Mouse (Mus musculus) kidney, embryonic 15.5 days (tissue): ENCODE data around the gene Bmpr1a. TPM values are rescaled to one million over a fixed set of nuclear protein-coding genes. Genes with fewer than 3 reads are reported as not detected.

Source experiments
- ATAC-seq: fragments of 200-750 bp; cut with Nextera tagmentation; replicated peaks from 2 replicates; pipeline ENCODE4 v1.8.0; 2017; ENCODE audit warnings: moderate TSS enrichment; ENCODE audit not compliant: low FRiP score
- H3K27ac ChIP-seq: fragments of 300-500 bp; sonication (generic); 2 replicates; pipeline ENCODE4 v1.5.1; 2015; ENCODE audit warnings: mild to moderate bottlenecking, inconsistent platforms
- H3K27me3 ChIP-seq: fragments of 300-500 bp; sonication (generic); 2 replicates; pipeline ENCODE4 v1.6.1; 2015; ENCODE audit warnings: inconsistent platforms
- H3K36me3 ChIP-seq: fragments of 300-500 bp; sonication (generic); 2 replicates; pipeline ENCODE4 v1.6.1; 2015; ENCODE audit warnings: inconsistent platforms
- H3K4me1 ChIP-seq: fragments of 300-500 bp; sonication (generic); 2 replicates; pipeline ENCODE4 v1.6.1; 2015; ENCODE audit warnings: inconsistent platforms
- H3K4me2 ChIP-seq: fragments of 300-500 bp; sonication (generic); 2 replicates; pipeline ENCODE4 v1.6.1; 2015; ENCODE audit warnings: moderate library complexity, mild to moderate bottlenecking, inconsistent platforms
- H3K4me3 ChIP-seq: fragments of 300-500 bp; sonication (generic); replicated peaks from 2 replicates; pipeline ENCODE4 v1.5.1; 2015; ENCODE audit warnings: mild to moderate bottlenecking, inconsistent platforms
- H3K9ac ChIP-seq: fragments of 300-500 bp; sonication (generic); 2 replicates; pipeline ENCODE4 v1.6.1; 2015; ENCODE audit warnings: mild to moderate bottlenecking, inconsistent platforms
- H3K9me3 ChIP-seq: fragments of 300-500 bp; sonication (generic); replicated peaks from 2 replicates; pipeline ENCODE4 v1.6.1; 2016; ENCODE audit warnings: inconsistent platforms
- WGBS: fragments of 180-500 bp; shearing (Covaris S2); methylation state at CpG from one replicate; pipeline ENCODE4 v1.1.7; 2015; ENCODE audit warnings: mixed read lengths; 5-methylcytosine and 5-hydroxymethylcytosine counted together
- polyA plus RNA-seq: library from polyadenylated mRNA; unstranded; fragments of >200 nt; fragmentation: Nextera tagmentation; extraction: Ambion mirVana; gene quantifications from 2 replicates; pipeline ENCODE4 v1.2.1, GENCODE M21; 2015

Gene Bmpr1a
- polyA plus RNA-seq, 1 experiment from 2014 or later = 47.7 TPM

GRCm38 (mm10) chr14:34483469-34484341, 19.4 kb downstream of the Bmpr1a start:
- H3K27ac ChIP-seq = no peak overlapping the region
- 65% methylated on average over 6 of the region's 6 CpGs for WGBS
- H3K9me3 ChIP-seq = no peaks in the 10 kb centered on the region
- H3K4me2 ChIP-seq = no peak overlapping the region
- ATAC-seq = no peak
- peaks cover 25% of the 10 kb centered on the region; the same call in 1 of the 2 replicates for H3K4me1 ChIP-seq
- no peaks in the 10 kb centered on the region for H3K36me3 ChIP-seq
- H3K4me3 ChIP-seq = no peak overlapping the region
- no peaks in the 10 kb centered on the region for H3K27me3 ChIP-seq
- H3K9ac ChIP-seq = no peak overlapping the region

DNA sequence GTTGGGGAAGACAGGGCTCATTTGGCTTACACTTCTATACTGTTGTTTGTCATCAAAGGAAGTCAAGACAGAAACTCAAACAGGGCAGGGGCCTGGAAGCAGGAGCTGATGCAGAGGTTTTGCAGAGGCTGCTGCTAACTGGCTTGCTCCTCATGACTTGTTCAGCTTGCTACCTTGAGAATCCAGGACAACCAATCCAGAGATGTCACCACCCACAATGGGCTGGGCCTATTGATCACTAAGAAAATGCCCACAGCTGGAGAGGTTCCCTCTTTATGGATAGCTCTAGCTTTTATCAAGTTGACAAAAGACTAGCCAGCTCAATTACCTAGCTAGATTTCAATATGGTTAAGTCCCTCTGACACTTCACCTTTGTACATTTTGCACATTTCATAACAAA, 31.6 kb downstream of the Bmpr1a start:
- no peak for ATAC-seq
- Histone ChIP-seq H3K9ac (no peak overlapping the region), H3K36me3 (no peaks in the 10 kb centered on the region), H3K4me2 (no peak overlapping the region), H3K27me3 (no peaks in the 10 kb centered on the region), H3K27ac (no peak overlapping the region), H3K4me3 (no peak overlapping the region), H3K4me1 (peaks cover 18% of the 10 kb centered on the region), H3K9me3 (no peaks in the 10 kb centered on the region)

DNA sequence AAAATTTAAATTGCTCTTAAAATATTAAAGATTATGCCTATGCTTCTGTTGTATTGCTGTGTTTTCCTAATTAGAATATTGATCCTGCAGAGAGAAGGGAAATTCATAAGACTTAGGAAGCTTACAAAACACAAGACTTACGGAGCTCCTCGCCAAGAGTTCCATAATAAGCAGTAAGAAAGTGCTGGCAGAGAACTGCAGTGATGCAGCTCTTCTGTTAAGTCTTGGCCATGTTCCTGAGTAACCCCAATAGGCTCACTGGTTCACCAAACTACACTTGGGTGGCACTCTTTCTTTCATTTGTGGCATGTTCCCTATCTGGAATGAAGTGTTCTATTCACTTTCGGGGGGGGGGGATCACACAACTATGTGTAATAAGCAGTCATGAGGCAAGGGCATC, 36.9 kb downstream of the Bmpr1a start:
- ATAC-seq = no peak
- Histone ChIP-seq H3K9me3 (no peaks in the 10 kb centered on the region), H3K4me1 (0 out of 2 replicates have a peak, but pooled peaks cover 3% of the 10 kb centered on the region), H3K9ac (no peak overlapping the region), H3K36me3 (no peaks in the 10 kb centered on the region), H3K4me2 (no peak overlapping the region), H3K27me3 (no peaks in the 10 kb centered on the region), H3K4me3 (no peak overlapping the region), H3K27ac (no peak overlapping the region)
- 79% methylated on average over 3 of the region's 3 CpGs for WGBS

- Histone ChIP-seq H3K4me1 (peaks cover 2% of the 10 kb centered on the region), H3K9me3 (no peaks in the 10 kb centered on the region), H3K9ac (no peak overlapping the region), H3K4me2 (no peak overlapping the region), H3K36me3 (peaks cover 16% of the 10 kb centered on the region), H3K27ac (no peak overlapping the region), H3K4me3 (no peak overlapping the region), H3K27me3 (no peaks in the 10 kb centered on the region)
- WGBS = 76% methylated on average over 2 of the region's 2 CpGs
- ATAC-seq = 0 out of 2 replicates have a peak, but pooled peaks have one; percentile 36
Observed at GRCm38 (mm10) chr14:34459386-34459785, 43.8 kb downstream of the Bmpr1a start.

DNA sequence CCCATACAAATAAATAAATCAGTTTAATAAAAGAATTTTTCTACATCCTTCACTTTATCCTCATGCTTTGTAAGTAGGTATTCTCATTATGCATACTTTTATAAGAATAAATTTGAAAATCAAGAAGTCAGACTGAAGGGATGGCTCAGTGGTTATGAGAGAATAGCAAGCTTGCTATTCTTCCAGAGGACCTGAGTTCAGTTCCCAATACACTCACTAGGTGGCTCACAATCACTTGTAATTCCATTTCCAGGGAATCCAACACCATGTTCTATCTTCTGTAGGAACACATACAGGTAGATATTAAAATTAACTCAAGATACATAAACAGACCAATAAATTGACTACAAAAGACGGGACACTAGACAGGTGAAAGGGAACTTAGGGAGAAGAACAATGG, 44.3 kb downstream of the Bmpr1a start:
- no peak overlapping the region for H3K4me3 ChIP-seq
- no peaks in the 10 kb centered on the region for H3K9me3 ChIP-seq
- H3K9ac ChIP-seq = no peak overlapping the region
- H3K27me3 ChIP-seq = no peaks in the 10 kb centered on the region
- 67% methylated on average over 1 of the region's 1 CpGs for WGBS
- no peak overlapping the region for H3K27ac ChIP-seq
- peak; percentile 29; the same call in 1 of the 2 replicates for ATAC-seq
- no peak overlapping the region for H3K4me2 ChIP-seq
- peaks cover 16% of the 10 kb centered on the region for H3K36me3 ChIP-seq
- peaks cover 7% of the 10 kb centered on the region for H3K4me1 ChIP-seq

DNA sequence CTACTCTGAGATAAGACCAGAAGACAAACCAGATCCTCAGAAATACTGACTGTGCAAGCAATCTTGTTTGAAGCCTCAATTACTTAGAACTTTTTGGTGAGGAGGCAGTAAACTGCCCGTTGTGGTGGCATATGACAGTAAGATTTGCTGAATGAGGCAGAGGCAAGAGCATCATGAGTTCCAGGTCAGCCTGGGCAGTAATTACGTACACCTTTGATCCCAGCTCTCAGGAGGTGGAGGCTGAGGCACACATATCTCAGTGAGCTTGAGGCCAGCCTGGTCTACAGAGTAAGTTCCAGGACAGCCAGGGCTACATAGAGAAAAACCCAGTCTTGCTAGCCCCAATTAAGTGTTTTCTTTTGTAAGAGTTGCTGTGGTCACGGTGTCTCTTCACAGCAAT, 48.9 kb downstream of the Bmpr1a start:
- ATAC-seq = no peak
- Histone ChIP-seq H3K4me2 (no peak overlapping the region), H3K9me3 (no peaks in the 10 kb centered on the region), H3K27me3 (no peaks in the 10 kb centered on the region), H3K36me3 (peaks cover 9% of the 10 kb centered on the region), H3K9ac (no peak overlapping the region), H3K4me1 (peaks cover 23% of the 10 kb centered on the region), H3K27ac (peak overlapping the region; percentile 57), H3K4me3 (no peak overlapping the region)
- 62% methylated on average over 3 of the region's 3 CpGs for whole genome bisulfite sequencing

DNA sequence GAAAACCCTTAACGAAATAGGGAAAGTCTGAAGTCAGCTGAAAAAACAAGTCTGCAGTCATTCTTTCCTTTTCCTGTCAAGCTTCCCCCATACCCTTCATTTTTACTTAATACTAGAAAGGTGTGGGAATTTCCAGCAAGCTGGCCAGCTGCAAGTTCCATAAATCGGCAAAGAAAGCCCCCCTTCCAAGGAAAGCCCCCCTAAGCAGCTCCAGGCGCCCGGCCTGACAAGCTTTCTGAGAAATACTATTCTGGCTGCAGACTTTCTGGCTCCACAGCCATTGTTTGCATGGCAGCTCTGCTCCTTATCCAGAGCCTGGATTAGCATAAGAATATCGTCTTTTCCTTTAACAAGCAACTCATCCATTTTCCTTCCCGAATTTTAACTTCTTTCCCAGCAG, 49.5 kb downstream of the Bmpr1a start:
- H3K4me3 ChIP-seq = no peak overlapping the region
- H3K9me3 ChIP-seq = no peaks in the 10 kb centered on the region
- no peaks in the 10 kb centered on the region for H3K27me3 ChIP-seq
- 32% methylated on average over 6 of the region's 6 CpGs for WGBS
- peak overlapping the region; percentile 57 for H3K27ac ChIP-seq
- H3K4me1 ChIP-seq = peaks cover 23% of the 10 kb centered on the region
- H3K4me2 ChIP-seq = no peak overlapping the region
- H3K36me3 ChIP-seq = peaks cover 8% of the 10 kb centered on the region
- H3K9ac ChIP-seq = no peak overlapping the region
- no peak for ATAC-seq

- ATAC-seq = no peak
- Histone ChIP-seq H3K27ac (no peak overlapping the region), H3K36me3 (peaks cover 7% of the 10 kb centered on the region), H3K4me2 (no peak overlapping the region), H3K9ac (no peak overlapping the region), H3K27me3 (no peaks in the 10 kb centered on the region), H3K4me3 (no peak overlapping the region), H3K4me1 (peaks cover 23% of the 10 kb centered on the region), H3K9me3 (no peaks in the 10 kb centered on the region)
Observed at GRCm38 (mm10) chr14:34451872-34452271, 51.3 kb downstream of the Bmpr1a start.

DNA sequence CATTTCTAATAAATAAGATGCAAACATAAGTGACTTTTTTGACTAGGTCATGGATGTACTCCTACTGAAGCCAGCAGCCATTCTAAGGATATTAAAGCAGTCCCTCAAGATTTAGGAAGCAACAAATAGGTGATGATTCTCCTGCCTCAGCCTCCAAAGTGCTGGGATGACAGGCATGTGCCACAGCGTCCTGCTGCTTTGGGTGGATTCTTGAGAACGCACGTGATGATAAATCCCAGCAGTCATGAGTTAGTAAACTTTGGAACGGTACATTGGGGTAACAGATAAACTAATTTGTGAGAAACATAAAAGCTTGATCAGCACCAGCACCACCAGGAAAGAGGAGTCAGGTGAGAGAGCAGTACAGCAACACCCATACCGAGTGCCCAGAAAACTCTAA, 52.7 kb downstream of the Bmpr1a start:
- Histone ChIP-seq H3K27me3 (no peaks in the 10 kb centered on the region), H3K27ac (0 out of 2 replicates have a peak overlapping the region, but pooled peaks have one; percentile 13), H3K4me1 (peaks cover 23% of the 10 kb centered on the region), H3K4me3 (no peak overlapping the region), H3K9me3 (no peaks in the 10 kb centered on the region), H3K4me2 (no peak overlapping the region), H3K36me3 (peaks cover 16% of the 10 kb centered on the region), H3K9ac (no peak overlapping the region)
- no peak for ATAC-seq
- 86% methylated on average over 5 of the region's 5 CpGs for WGBS

- H3K4me2 ChIP-seq = no peak overlapping the region
- H3K36me3 ChIP-seq = peaks cover 16% of the 10 kb centered on the region
- H3K4me1 ChIP-seq = peaks cover 23% of the 10 kb centered on the region
- WGBS = 26% methylated on average over 9 of the region's 9 CpGs
- H3K9ac ChIP-seq = no peak overlapping the region
- 0 out of 2 replicates have a peak overlapping the region, but pooled peaks have one; percentile 13 for H3K27ac ChIP-seq
- no peaks in the 10 kb centered on the region for H3K27me3 ChIP-seq
- H3K4me3 ChIP-seq = no peak overlapping the region
- H3K9me3 ChIP-seq = no peaks in the 10 kb centered on the region
- 0 out of 2 replicates have a peak, but pooled peaks have one; percentile 46 for ATAC-seq
Observed at GRCm38 (mm10) chr14:34449807-34450206, 53.3 kb downstream of the Bmpr1a start.

DNA sequence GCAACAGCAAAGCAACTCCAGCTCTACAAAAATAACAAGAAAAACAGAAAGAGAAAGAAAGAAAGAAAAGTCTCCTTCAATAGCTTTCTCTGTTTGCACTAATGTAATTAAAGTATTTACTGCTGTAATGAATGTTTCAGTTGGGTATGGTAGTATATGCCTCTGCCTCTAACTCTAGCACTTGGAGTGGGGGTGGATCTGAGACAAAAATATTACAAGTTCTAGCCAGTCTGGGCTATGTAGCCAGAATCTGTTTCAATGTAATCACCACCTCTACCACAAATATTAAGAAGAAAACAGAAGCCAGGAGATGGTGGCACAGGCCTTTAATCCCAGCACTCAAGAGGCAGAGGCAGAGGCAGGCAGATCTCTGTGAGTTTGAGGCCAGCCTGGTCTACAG, 54.7 kb downstream of the Bmpr1a start:
- H3K9ac ChIP-seq = no peak overlapping the region
- H3K36me3 ChIP-seq = peaks cover 20% of the 10 kb centered on the region
- peaks cover 16% of the 10 kb centered on the region for H3K4me1 ChIP-seq
- no peak overlapping the region for H3K4me2 ChIP-seq
- no peaks in the 10 kb centered on the region for H3K9me3 ChIP-seq
- ATAC-seq = no peak
- no peak overlapping the region for H3K4me3 ChIP-seq
- H3K27me3 ChIP-seq = no peaks in the 10 kb centered on the region
- no peak overlapping the region for H3K27ac ChIP-seq

GRCm38 (mm10) chr14:34447659-34448058, 55.5 kb downstream of the Bmpr1a start:
- H3K36me3 ChIP-seq = peaks cover 27% of the 10 kb centered on the region
- no peaks in the 10 kb centered on the region for H3K9me3 ChIP-seq
- H3K9ac ChIP-seq = no peak overlapping the region
- H3K4me1 ChIP-seq = peaks cover 19% of the 10 kb centered on the region
- 78% methylated on average over 4 of the region's 4 CpGs for WGBS
- no peak for ATAC-seq
- no peak overlapping the region for H3K4me2 ChIP-seq
- H3K4me3 ChIP-seq = no peak overlapping the region
- no peak overlapping the region for H3K27ac ChIP-seq
- H3K27me3 ChIP-seq = no peaks in the 10 kb centered on the region
